Mouse (Mus musculus) lung, postnatal 0 days (tissue): ENCODE data around the gene Rnf40.

Source experiments
- CTCF ChIP-seq: IDR thresholded peaks from 2 replicates; pipeline ENCODE4 v1.5.1; 2016; ENCODE audit warnings: antibody characterized with exemption, mild to moderate bottlenecking
- EP300 ChIP-seq: IDR thresholded peaks from 2 replicates; pipeline ENCODE4 v1.6.1; 2016; ENCODE audit warnings: antibody characterized with exemption, mild to moderate bottlenecking, control low read depth

DNA sequence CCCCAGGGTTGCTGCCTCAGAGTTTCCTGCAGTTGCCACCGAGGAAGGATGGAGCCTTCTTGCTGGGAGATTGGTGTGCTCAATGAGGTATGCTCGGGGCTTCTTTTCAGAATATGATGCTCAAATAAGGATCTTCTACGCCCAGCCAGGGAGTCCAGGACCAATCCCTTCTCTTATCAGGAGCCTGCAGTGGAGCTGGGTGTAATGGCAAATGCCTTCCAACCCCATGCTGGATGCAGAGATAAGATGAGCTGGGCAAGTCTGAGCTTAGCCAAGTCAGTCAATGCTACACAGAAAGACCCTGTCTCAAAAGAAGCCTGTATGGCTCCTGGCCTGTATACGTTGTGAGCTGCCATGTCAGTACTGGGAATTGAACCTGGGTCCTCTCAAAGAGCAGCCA, 37.9 kb downstream of the Rnf40 start:
- TF ChIP-seq CTCF, result no peak
- TF ChIP-seq EP300, result no peak
